ENCODE assay signal across 18 mouse cellular contexts in the genomic region with DNA sequence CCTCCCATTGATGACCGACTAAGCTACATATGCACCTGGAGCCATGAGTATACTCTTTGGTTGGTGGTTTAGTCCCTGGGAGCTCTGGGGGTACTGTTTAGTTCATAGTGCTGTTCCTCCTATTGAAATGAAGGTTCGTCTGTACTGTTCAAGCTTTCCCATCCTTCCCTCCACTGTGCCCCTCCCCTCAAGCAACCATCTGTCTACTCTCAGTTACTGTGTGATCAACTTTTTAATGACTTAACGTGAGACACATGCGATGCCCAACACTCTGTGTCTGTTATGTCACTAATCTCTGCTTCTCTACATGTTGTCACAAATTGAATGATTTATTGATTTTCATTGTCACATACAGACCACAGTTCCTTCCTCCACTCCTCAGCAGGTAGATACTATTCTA.
"Had no signal": no experiment of that assay in that cellular context is flagged by ENCODE, and none has a peak within 500 bp of the region (broad histone marks: within the 10 kb centered on the region; RNA-seq: fewer than 3 reads in every experiment).

No protein-coding gene starts in this region.

- H3K27ac ChIP-seq: limb, embryonic 10.5 days; limb, embryonic 13.5 days; liver, embryonic 12.5 days; liver, embryonic 15.5 days; lung, embryonic 15.5 days; midbrain, embryonic 10.5 days; neural tube, embryonic 13.5 days had no signal

- H3K9me3 ChIP-seq: limb, embryonic 10.5 days; limb, embryonic 13.5 days; liver, embryonic 12.5 days; liver, embryonic 15.5 days; lung, embryonic 15.5 days; megakaryocyte, embryonic 14.5 days; midbrain, embryonic 10.5 days; neural tube, embryonic 13.5 days had no signal

- ATAC-seq: liver, embryonic 12.5 days had no signal

- H3K36me3 ChIP-seq: limb, embryonic 10.5 days; liver, embryonic 12.5 days; liver, embryonic 15.5 days; lung, embryonic 15.5 days; midbrain, embryonic 10.5 days had no signal

- H3K4me3 ChIP-seq: limb, embryonic 10.5 days; limb, embryonic 13.5 days; liver, embryonic 12.5 days; liver, embryonic 15.5 days; lung, embryonic 15.5 days; megakaryocyte, embryonic 14.5 days; midbrain, embryonic 10.5 days; neural tube, embryonic 13.5 days had no signal

- H3K9ac ChIP-seq: limb, embryonic 13.5 days; liver, embryonic 12.5 days; liver, embryonic 15.5 days; lung, embryonic 15.5 days; neural tube, embryonic 13.5 days had no signal

- DNase-seq: kidney, adult 9 months; kidney, postnatal 14 days; kidney, postnatal 4 days; liver; lung, adult 18-20 months; lung, postnatal 10 days; lung, postnatal 36 days; midbrain, embryonic 14.5 days; thymus, adult 18-20 months; thymus, postnatal 36 days had no signal

- H3K4me2 ChIP-seq: limb, embryonic 13.5 days; liver, embryonic 12.5 days; liver, embryonic 15.5 days; lung, embryonic 15.5 days; neural tube, embryonic 13.5 days had no signal

- H3K27me3 ChIP-seq: limb, embryonic 13.5 days; liver, embryonic 12.5 days; liver, embryonic 15.5 days; lung, embryonic 15.5 days; megakaryocyte, embryonic 14.5 days; neural tube, embryonic 13.5 days had no signal

- H3K4me1 ChIP-seq: limb, embryonic 13.5 days; liver, embryonic 15.5 days; lung, embryonic 15.5 days; midbrain, embryonic 10.5 days; neural tube, embryonic 13.5 days had no signal
